Mouse (Mus musculus) kidney, postnatal 14 days (tissue): ENCODE results near the gene Eomes.

Experiments used
- DNase-seq: peaks from one replicate; pipeline ENCODE4 v3.0.0; 2022; ENCODE audit warnings: mixed read lengths

Eomes gene

GRCm38 (mm10) chr9:118477961-118478360 is at the start of gene Eomes:
Eomes (plus strand) TSS chr9:118478212.
- DNase-seq, result no peak

- DNase-seq, result no peak
Measured at GRCm38 (mm10) chr9:118444809-118445208, 33.2 kb upstream of the Eomes start.

- no peak for DNase-seq
Measured at GRCm38 (mm10) chr9:118449336-118449735, 28.7 kb upstream of the Eomes start.

- no peak for DNase-seq
Measured at GRCm38 (mm10) chr9:118453427-118453826, 24.6 kb upstream of the Eomes start.

- DNase-seq, result no peak
Measured at GRCm38 (mm10) chr9:118455188-118455845, 22.7 kb upstream of the Eomes start.

GRCm38 (mm10) chr9:118456405-118456804 is 21.6 kb upstream of the Eomes start:
- no peak for DNase-seq

- DNase-seq, result no peak
Measured at GRCm38 (mm10) chr9:118458039-118458438, 20.0 kb upstream of the Eomes start.

GRCm38 (mm10) chr9:118464031-118464430 is 14.0 kb upstream of the Eomes start:
- DNase-seq, result no peak

GRCm38 (mm10) chr9:118468301-118468700 is 9.7 kb upstream of the Eomes start:
- DNase-seq, result no peak

GRCm38 (mm10) chr9:118469272-118469671 is 8.7 kb upstream of the Eomes start:
- DNase-seq, result no peak

GRCm38 (mm10) chr9:118471296-118471695 is 6.7 kb upstream of the Eomes start:
- DNase-seq, result no peak

- DNase-seq, result no peak
Measured at GRCm38 (mm10) chr9:118476211-118476765, 1.7 kb upstream of the Eomes start.

- DNase-seq, result no peak
Measured at GRCm38 (mm10) chr9:118476766-118477271, 1.2 kb upstream of the Eomes start.

- DNase-seq, result no peak
Measured at GRCm38 (mm10) chr9:118477281-118477931, 606 bp upstream of the Eomes start.

- peak; percentile 31 for DNase-seq
Measured at GRCm38 (mm10) chr9:118478458-118478838, 436 bp downstream of the Eomes start.

- DNase-seq, result peak; percentile 45
Measured at GRCm38 (mm10) chr9:118478839-118479507, 961 bp downstream of the Eomes start.

GRCm38 (mm10) chr9:118479508-118480291 is 1.7 kb downstream of the Eomes start:
- no peak for DNase-seq

GRCm38 (mm10) chr9:118480292-118480690 is 2.3 kb downstream of the Eomes start:
- DNase-seq, result no peak

GRCm38 (mm10) chr9:118482210-118482609 is 4.2 kb downstream of the Eomes start:
- no peak for DNase-seq

GRCm38 (mm10) chr9:118486361-118487095 is 8.5 kb downstream of the Eomes start:
- DNase-seq, result no peak

- DNase-seq, result no peak
Measured at GRCm38 (mm10) chr9:118487096-118487395, 9.0 kb downstream of the Eomes start.

GRCm38 (mm10) chr9:118487636-118488035 is 9.6 kb downstream of the Eomes start:
- peak; percentile 30 for DNase-seq
